Mouse (Mus musculus): Measurements from ENCODE around the gene Spaca3. TPM values are rescaled to one million over a fixed set of nuclear protein-coding genes. Genes with fewer than 3 reads are reported as not detected.

Spaca3 gene
- polyA plus RNA-seq (2014; fragmentation: Nextera tagmentation; extraction: Ambion mirVana) = not detected in 2 replicates

GRCm38 (mm10) chr11:80858065-80858464 lies at the start of gene Spaca3:
Gene Spaca3 (plus strand): TSS chr11:80858365.
- Histone ChIP-seq H3K27me3 (ENCODE audit: control insufficient read depth, insufficient read depth, low read length) (no peaks in the 10 kb centered on the region), H3K4me3 (ENCODE audit: low read depth, low read length) (no peak within 1 kb of the TSS), H3K4me1 (ENCODE audit: control insufficient read depth, insufficient read depth, low read length) (no peaks in the 10 kb centered on the region), H3K9ac (replicated peaks; ENCODE audit: low read depth, low read length) (no peak within 1 kb of the TSS), H3K4me2 (ENCODE audit: low read depth, low read length) (no peak within 1 kb of the TSS), H3K27ac (ENCODE audit: low read depth, low read length) (no peak within 1 kb of the TSS), H3K36me3 (ENCODE audit: control insufficient read depth, insufficient read depth, low read length) (no peaks in the 10 kb centered on the region), H3K9me3 (ENCODE audit: control insufficient read depth, low read length) (no peaks in the 10 kb centered on the region)
- ATAC-seq (ENCODE audit: low read depth) = no peak
- 73% methylated on average over 10 of the region's 10 CpGs for WGBS

- peaks cover 12% of the 10 kb centered on the region; the same call in 1 of the 2 replicates for H3K4me1 ChIP-seq (ENCODE audit: control insufficient read depth, insufficient read depth, low read length)
- H3K36me3 ChIP-seq (ENCODE audit: control insufficient read depth, insufficient read depth, low read length) = no peaks in the 10 kb centered on the region
- H3K4me2 ChIP-seq (ENCODE audit: low read depth, low read length) = no peak overlapping the region
- H3K27ac ChIP-seq (ENCODE audit: low read depth, low read length) = no peak overlapping the region
- 74% methylated on average over 6 of the region's 6 CpGs for WGBS
- no peak overlapping the region for H3K4me3 ChIP-seq (ENCODE audit: low read depth, low read length)
- H3K9me3 ChIP-seq (ENCODE audit: control insufficient read depth, low read length) = no peaks in the 10 kb centered on the region
- no peak overlapping the region for H3K9ac ChIP-seq (replicated peaks; ENCODE audit: low read depth, low read length)
- H3K27me3 ChIP-seq (ENCODE audit: control insufficient read depth, insufficient read depth, low read length) = no peaks in the 10 kb centered on the region
- no peak for ATAC-seq (ENCODE audit: low read depth)
Observed at GRCm38 (mm10) chr11:80808551-80809070, 49.6 kb upstream of the Spaca3 start.

GRCm38 (mm10) chr11:80809666-80809992 lies 48.5 kb upstream of the Spaca3 start:
- Histone ChIP-seq H3K9me3 (ENCODE audit: control insufficient read depth, low read length) (no peaks in the 10 kb centered on the region), H3K4me1 (ENCODE audit: control insufficient read depth, insufficient read depth, low read length) (peaks cover 12% of the 10 kb centered on the region; the same call in 1 of the 2 replicates), H3K9ac (replicated peaks; ENCODE audit: low read depth, low read length) (peak overlapping the region; percentile 62; the same call in 1 of the 2 replicates), H3K27ac (ENCODE audit: low read depth, low read length) (no peak overlapping the region), H3K27me3 (ENCODE audit: control insufficient read depth, insufficient read depth, low read length) (no peaks in the 10 kb centered on the region), H3K4me3 (ENCODE audit: low read depth, low read length) (peak overlapping the region; percentile 49; the same call in 1 of the 2 replicates), H3K36me3 (ENCODE audit: control insufficient read depth, insufficient read depth, low read length) (no peaks in the 10 kb centered on the region), H3K4me2 (ENCODE audit: low read depth, low read length) (peak overlapping the region; percentile 91)
- ATAC-seq (ENCODE audit: low read depth) = peak; percentile 9; the same call in 1 of the 2 replicates
- WGBS = 42% methylated on average over 5 of the region's 6 CpGs

GRCm38 (mm10) chr11:80809993-80810821 lies 48.0 kb upstream of the Spaca3 start, which contains the start of gene Tmem98:
Gene Tmem98 (plus strand): TSS chr11:80810175.
- peak; percentile 70 for ATAC-seq (ENCODE audit: low read depth)
- H3K9ac ChIP-seq (replicated peaks; ENCODE audit: low read depth, low read length) = peak within 1 kb of the TSS; percentile 62
- WGBS = 2% methylated on average over 47 of the region's 54 CpGs
- H3K27me3 ChIP-seq (ENCODE audit: control insufficient read depth, insufficient read depth, low read length) = no peaks in the 10 kb centered on the region
- H3K4me1 ChIP-seq (ENCODE audit: control insufficient read depth, insufficient read depth, low read length) = peaks cover 12% of the 10 kb centered on the region; the same call in 1 of the 2 replicates
- H3K9me3 ChIP-seq (ENCODE audit: control insufficient read depth, low read length) = no peaks in the 10 kb centered on the region
- peak within 1 kb of the TSS; percentile 91 for H3K4me2 ChIP-seq (ENCODE audit: low read depth, low read length)
- peak within 1 kb of the TSS; percentile 49 for H3K4me3 ChIP-seq (ENCODE audit: low read depth, low read length)
- no peaks in the 10 kb centered on the region for H3K36me3 ChIP-seq (ENCODE audit: control insufficient read depth, insufficient read depth, low read length)
- H3K27ac ChIP-seq (ENCODE audit: low read depth, low read length) = no peak within 1 kb of the TSS

GRCm38 (mm10) chr11:80811156-80811555 lies 47.0 kb upstream of the Spaca3 start:
- Histone ChIP-seq H3K4me3 (ENCODE audit: low read depth, low read length) (peak overlapping the region; percentile 49; the same call in 1 of the 2 replicates), H3K4me2 (ENCODE audit: low read depth, low read length) (peak overlapping the region; percentile 91), H3K9ac (replicated peaks; ENCODE audit: low read depth, low read length) (0 out of 2 replicates have a peak overlapping the region, but pooled peaks have one; percentile 62), H3K4me1 (ENCODE audit: control insufficient read depth, insufficient read depth, low read length) (peaks cover 12% of the 10 kb centered on the region; the same call in 1 of the 2 replicates), H3K36me3 (ENCODE audit: control insufficient read depth, insufficient read depth, low read length) (no peaks in the 10 kb centered on the region), H3K27me3 (ENCODE audit: control insufficient read depth, insufficient read depth, low read length) (no peaks in the 10 kb centered on the region), H3K27ac (ENCODE audit: low read depth, low read length) (no peak overlapping the region), H3K9me3 (ENCODE audit: control insufficient read depth, low read length) (no peaks in the 10 kb centered on the region)
- no peak for ATAC-seq (ENCODE audit: low read depth)
- 16% methylated on average over 5 of the region's 5 CpGs for WGBS

GRCm38 (mm10) chr11:80815354-80815753 lies 42.8 kb upstream of the Spaca3 start:
- Histone ChIP-seq H3K36me3 (ENCODE audit: control insufficient read depth, insufficient read depth, low read length) (no peaks in the 10 kb centered on the region), H3K27me3 (ENCODE audit: control insufficient read depth, insufficient read depth, low read length) (no peaks in the 10 kb centered on the region), H3K4me2 (ENCODE audit: low read depth, low read length) (no peak overlapping the region), H3K4me1 (ENCODE audit: control insufficient read depth, insufficient read depth, low read length) (peaks cover 7% of the 10 kb centered on the region; the same call in 1 of the 2 replicates), H3K4me3 (ENCODE audit: low read depth, low read length) (no peak overlapping the region), H3K9ac (replicated peaks; ENCODE audit: low read depth, low read length) (no peak overlapping the region), H3K27ac (ENCODE audit: low read depth, low read length) (no peak overlapping the region), H3K9me3 (ENCODE audit: control insufficient read depth, low read length) (no peaks in the 10 kb centered on the region)
- WGBS = 88% methylated on average over 7 of the region's 7 CpGs
- ATAC-seq (ENCODE audit: low read depth) = no peak

- Histone ChIP-seq H3K27ac (ENCODE audit: low read depth, low read length) (no peak overlapping the region), H3K27me3 (ENCODE audit: control insufficient read depth, insufficient read depth, low read length) (no peaks in the 10 kb centered on the region), H3K4me2 (ENCODE audit: low read depth, low read length) (no peak overlapping the region), H3K4me1 (ENCODE audit: control insufficient read depth, insufficient read depth, low read length) (no peaks in the 10 kb centered on the region), H3K4me3 (ENCODE audit: low read depth, low read length) (no peak overlapping the region), H3K9me3 (ENCODE audit: control insufficient read depth, low read length) (no peaks in the 10 kb centered on the region), H3K9ac (replicated peaks; ENCODE audit: low read depth, low read length) (no peak overlapping the region), H3K36me3 (ENCODE audit: control insufficient read depth, insufficient read depth, low read length) (no peaks in the 10 kb centered on the region)
- 52% methylated on average over 11 of the region's 11 CpGs for WGBS
- ATAC-seq (ENCODE audit: low read depth) = peak; percentile 17; the same call in 1 of the 2 replicates
Observed at GRCm38 (mm10) chr11:80818060-80818697, 40.0 kb upstream of the Spaca3 start.

- Histone ChIP-seq H3K9me3 (ENCODE audit: control insufficient read depth, low read length) (no peaks in the 10 kb centered on the region), H3K4me2 (ENCODE audit: low read depth, low read length) (no peak overlapping the region), H3K4me3 (ENCODE audit: low read depth, low read length) (no peak overlapping the region), H3K27me3 (ENCODE audit: control insufficient read depth, insufficient read depth, low read length) (no peaks in the 10 kb centered on the region), H3K4me1 (ENCODE audit: control insufficient read depth, insufficient read depth, low read length) (no peaks in the 10 kb centered on the region), H3K9ac (replicated peaks; ENCODE audit: low read depth, low read length) (no peak overlapping the region), H3K36me3 (ENCODE audit: control insufficient read depth, insufficient read depth, low read length) (no peaks in the 10 kb centered on the region), H3K27ac (ENCODE audit: low read depth, low read length) (no peak overlapping the region)
- ATAC-seq (ENCODE audit: low read depth) = no peak
- WGBS = 89% methylated on average over 3 of the region's 3 CpGs
Observed at GRCm38 (mm10) chr11:80820085-80820484, 38.1 kb upstream of the Spaca3 start.

Measured in neural tube, embryonic 14.5 days (tissue).